Mouse (Mus musculus) Patski (cell line): ENCODE measurements around the gene Gpr107. TPM values are rescaled to one million over a fixed set of nuclear protein-coding genes. Genes with fewer than 3 reads are reported as not detected.
A peak's percentile ranks its signal among the peaks of the same experiment; 100 is the strongest.

Source experiments
- ATAC-seq: fragments of 100-300 bp; one replicate; pipeline ENCODE4 v1.8.0; 2021
- CTCF ChIA-PET: fragments of 350-600 bp; sonication (Branson Sonifier 250); formaldehyde crosslinking; loops from one replicate; lab custom pipeline; 2022; ENCODE audit warnings: inconsistent platforms; lab: Charles Lee
- POLR2A ChIA-PET: fragments of 350-600 bp; sonication (Branson Sonifier 250); formaldehyde crosslinking; loops from one replicate; lab custom pipeline; 2022; ENCODE audit warnings: antibody characterized with exemption, inconsistent platforms; lab: Charles Lee
- DNase-seq: peaks from one replicate; pipeline ENCODE4 v3.0.0-alpha.2; 2011; ENCODE audit warnings: low read depth, low spot score
- H3K27me3 ChIP-seq: fragments of 371-371 bp; one replicate; pipeline ENCODE4 v1.5.1; 2021
- CTCF ChIP-seq: fragments of 100-300 bp; IDR thresholded peaks from one replicate; pipeline ENCODE4 v1.5.1; 2021
- in situ Hi-C: fragments of 300-500 bp; cut with MboI; formaldehyde crosslinking; loops from 3 replicates; pipeline ENCODE4 v1.11.1; 2018; ENCODE audit warnings: low pct_unique_long_range_greater_than_20kb, mixed read lengths
- polyA plus RNA-seq: library from polyadenylated mRNA; unstranded; gene quantifications from one replicate; pipeline ENCODE4 v1.2.3, GENCODE M21; 2021

Gpr107 gene
- polyA plus RNA-seq, 1 experiment from 2014 or later = 50.6 TPM

GRCm38 (mm10) chr2:31239833-31240232, 87.7 kb downstream of the Gpr107 start:
- ATAC-seq = no peak
- in situ Hi-C loops = loop anchor here (10.0 kb wide), 1 partner anchor 55 kb away; no protein-coding TSS in a partner anchor
- no peak for TF ChIP-seq CTCF
- H3K27me3 ChIP-seq = no peaks in the 10 kb centered on the region
- ChIA-PET POLR2A (no interaction called here), CTCF (interaction anchor here (0.9 to 1.4 kb wide), 2 partner anchors 13 to 15 kb away, joined by 3 to 4 read pairs; no protein-coding TSS in a partner anchor)
- DNase-seq = no peak

GRCm38 (mm10) chr2:31241639-31242038, 89.5 kb downstream of the Gpr107 start:
- in situ Hi-C loops = no loop called here
- CTCF ChIA-PET = interaction anchor here (1.5 kb wide), 1 partner anchor 60 kb away, joined by 3 read pairs; no protein-coding TSS in a partner anchor
- DNase-seq (no peak), ATAC-seq (no peak)
- H3K27me3 ChIP-seq = no peaks in the 10 kb centered on the region
- TF ChIP-seq CTCF = no peak
- POLR2A ChIA-PET = no interaction called here

GRCm38 (mm10) chr2:31244216-31244615, 92.1 kb downstream of the Gpr107 start:
- ATAC-seq = no peak
- CTCF ChIA-PET = no interaction called here
- in situ Hi-C loops = no loop called here
- POLR2A ChIA-PET = no interaction called here
- H3K27me3 ChIP-seq = no peaks in the 10 kb centered on the region
- TF ChIP-seq CTCF = no peak
- no peak for DNase-seq

- no peak for ATAC-seq
- DNase-seq = no peak
- in situ Hi-C loops = no loop called here
- no peaks in the 10 kb centered on the region for H3K27me3 ChIP-seq
- no peak for TF ChIP-seq CTCF
- ChIA-PET POLR2A (no interaction called here), CTCF (no interaction called here)
Observed at GRCm38 (mm10) chr2:31245051-31245450, 92.9 kb downstream of the Gpr107 start.

GRCm38 (mm10) chr2:31245491-31246141, 93.5 kb downstream of the Gpr107 start, which contains the start of gene Ncs1:
Gene Ncs1, plus strand, starts transcription at chr2:31245823.
- ATAC-seq (peak; percentile 76), DNase-seq (no peak)
- ChIA-PET CTCF (no interaction called here), POLR2A (interaction anchor here (0.8 kb wide), 1 partner anchor 11 kb away, joined by 3 read pairs; no protein-coding TSS in a partner anchor)
- H3K27me3 ChIP-seq = no peaks in the 10 kb centered on the region
- TF ChIP-seq CTCF = no peak
- in situ Hi-C loops = no loop called here

- in situ Hi-C loops = no loop called here
- no peaks in the 10 kb centered on the region for H3K27me3 ChIP-seq
- ChIA-PET POLR2A (interaction anchor here (0.8 kb wide), 1 partner anchor 10 kb away, joined by 3 read pairs; no protein-coding TSS in a partner anchor), CTCF (interaction anchor here (1.7 kb wide), 1 partner anchor 45 kb away, joined by 5 read pairs; no protein-coding TSS in a partner anchor)
- DNase-seq (no peak), ATAC-seq (peak; percentile 12)
- no peak for TF ChIP-seq CTCF
Observed at GRCm38 (mm10) chr2:31246251-31246971, 94.3 kb downstream of the Gpr107 start.

- in situ Hi-C loops = no loop called here
- POLR2A ChIA-PET = no interaction called here
- no peak for TF ChIP-seq CTCF
- no peak for ATAC-seq
- CTCF ChIA-PET = interaction anchor here (0.8 kb wide), 1 partner anchor 43 kb away, joined by 4 read pairs; no protein-coding TSS in a partner anchor
- DNase-seq = no peak
- H3K27me3 ChIP-seq = no peaks in the 10 kb centered on the region
Observed at GRCm38 (mm10) chr2:31248856-31249255, 96.7 kb downstream of the Gpr107 start.

- no peak for ATAC-seq
- CTCF ChIA-PET = interaction anchor here (1.8 kb wide), 1 partner anchor 12 kb away, joined by 4 read pairs; no protein-coding TSS in a partner anchor
- POLR2A ChIA-PET = no interaction called here
- H3K27me3 ChIP-seq = no peaks in the 10 kb centered on the region
- DNase-seq = no peak
- no peak for TF ChIP-seq CTCF
- in situ Hi-C loops = no loop called here
Observed at GRCm38 (mm10) chr2:31252167-31252566, 100.1 kb downstream of the Gpr107 start.

- POLR2A ChIA-PET = no interaction called here
- no peak for DNase-seq
- no peak for ATAC-seq
- H3K27me3 ChIP-seq = no peaks in the 10 kb centered on the region
- in situ Hi-C loops = no loop called here
- TF ChIP-seq CTCF = no peak
- CTCF ChIA-PET = interaction anchor here (0.6 to 2.6 kb wide), 4 partner anchors 11 to 38 kb away, joined by 3 to 19 read pairs (median 4); no protein-coding TSS in a partner anchor
Observed at GRCm38 (mm10) chr2:31253463-31253862, 101.3 kb downstream of the Gpr107 start.

GRCm38 (mm10) chr2:31254806-31255205, 102.7 kb downstream of the Gpr107 start:
- ChIA-PET POLR2A (no interaction called here), CTCF (interaction anchor here (0.7 to 2.6 kb wide), 5 partner anchors 11 to 187 kb away, joined by 3 to 19 read pairs (median 3); no protein-coding TSS in a partner anchor)
- in situ Hi-C loops = no loop called here
- TF ChIP-seq CTCF = no peak
- ATAC-seq (no peak), DNase-seq (no peak)
- H3K27me3 ChIP-seq = no peaks in the 10 kb centered on the region
